Mouse (Mus musculus): ENCODE results near the gene Dnaaf3.
A peak's percentile ranks its signal among the peaks of the same experiment; 100 is the strongest.

The Dnaaf3 gene

DNA sequence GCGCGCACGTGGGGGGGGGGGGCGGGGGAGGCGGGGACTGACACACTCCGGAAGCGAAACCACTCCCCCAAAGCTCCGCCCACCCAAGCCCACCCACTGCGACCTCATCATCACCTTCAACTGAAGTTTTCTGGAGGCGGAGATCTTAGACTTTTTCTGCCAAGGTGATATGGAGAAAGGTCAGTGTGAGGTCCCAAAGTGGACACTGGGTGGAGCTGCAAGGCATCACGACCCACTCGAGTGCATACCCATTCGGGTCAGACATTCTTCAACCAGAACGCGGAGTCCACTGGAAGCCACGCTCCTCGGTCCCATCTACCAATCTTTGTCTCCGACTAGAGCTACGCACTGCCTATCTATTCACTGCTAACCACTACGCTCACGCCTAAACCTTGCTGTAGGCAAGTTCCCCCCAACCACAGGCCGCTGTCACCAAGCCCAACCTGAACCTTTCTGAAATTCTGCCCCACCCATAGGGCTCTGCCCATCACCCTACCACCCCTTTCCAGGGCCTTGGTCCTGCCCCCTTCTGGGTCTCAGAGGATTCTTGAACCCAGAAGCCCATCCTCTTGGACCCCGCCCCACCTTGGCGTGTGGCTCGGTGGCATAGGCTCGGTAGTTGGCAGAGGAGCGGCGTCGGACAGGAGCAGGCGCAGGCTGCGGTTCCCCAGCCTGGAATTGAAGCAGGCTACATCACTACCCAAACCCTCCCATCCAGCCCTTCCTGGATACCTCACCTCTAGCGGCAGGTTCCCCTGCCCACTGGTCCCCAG lies 10.8 kb downstream of the Dnaaf3 start:
- no peak for DNase-seq

DNA sequence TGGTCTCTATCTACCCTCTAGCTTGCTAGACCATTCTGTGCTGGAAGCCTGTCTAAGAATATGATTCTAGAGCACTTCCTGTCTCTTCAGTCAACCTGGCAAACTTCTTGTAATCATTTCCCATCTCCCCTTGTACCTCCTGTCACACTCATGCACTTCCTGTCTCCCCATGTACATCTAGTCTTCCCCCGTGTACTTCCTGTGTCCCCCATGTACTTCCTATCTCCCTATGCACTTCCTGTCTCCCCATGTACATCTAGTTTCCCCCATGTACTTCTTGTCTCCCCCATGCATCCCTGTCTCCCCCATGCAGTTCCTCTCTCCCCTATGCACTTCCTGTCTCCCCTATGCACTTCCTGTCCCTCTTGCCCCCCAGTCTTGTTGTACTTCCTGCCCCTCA lies 13.8 kb downstream of the Dnaaf3 start:
- DNase-seq: no peak

DNA sequence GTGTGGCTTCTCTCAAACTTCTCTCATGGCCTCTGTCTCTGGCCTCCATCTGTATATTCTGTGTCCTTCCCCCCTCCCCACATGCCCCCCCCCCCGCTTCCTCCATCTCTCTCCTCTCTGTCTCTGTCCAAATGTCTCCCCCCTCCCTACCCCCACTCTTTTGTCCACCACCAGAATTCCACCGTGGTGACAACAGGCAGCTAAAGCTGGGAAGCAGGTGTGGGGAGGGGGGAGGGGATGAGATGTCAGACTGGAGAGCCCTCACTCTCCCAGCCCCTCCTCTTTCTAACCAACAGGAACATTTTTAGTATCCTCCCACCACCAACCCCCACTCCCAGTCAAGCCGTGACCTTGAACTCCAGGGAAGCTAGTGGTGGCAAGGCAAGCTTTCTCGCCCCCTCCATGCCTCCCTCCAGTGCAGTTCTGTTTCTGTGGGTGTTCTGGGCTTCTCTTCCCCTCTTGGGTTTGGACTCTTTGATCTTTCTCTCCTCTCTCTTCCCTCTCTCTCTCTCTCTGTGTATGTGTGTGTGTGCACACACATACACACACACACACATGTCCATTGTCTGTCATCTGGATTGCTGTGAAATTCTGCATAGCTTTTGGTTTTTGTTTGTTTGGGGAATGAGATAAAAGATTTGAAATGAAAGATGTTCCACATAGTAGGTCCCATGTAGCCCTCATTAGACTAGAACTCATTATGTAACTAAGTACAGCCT lies 15.8 kb downstream of the Dnaaf3 start, which contains the start of gene Tnnt1:
TSS of gene Tnnt1 (minus strand) at position 51 of the 719 bp plus-strand sequence.
- DNase-seq: no peak

DNA sequence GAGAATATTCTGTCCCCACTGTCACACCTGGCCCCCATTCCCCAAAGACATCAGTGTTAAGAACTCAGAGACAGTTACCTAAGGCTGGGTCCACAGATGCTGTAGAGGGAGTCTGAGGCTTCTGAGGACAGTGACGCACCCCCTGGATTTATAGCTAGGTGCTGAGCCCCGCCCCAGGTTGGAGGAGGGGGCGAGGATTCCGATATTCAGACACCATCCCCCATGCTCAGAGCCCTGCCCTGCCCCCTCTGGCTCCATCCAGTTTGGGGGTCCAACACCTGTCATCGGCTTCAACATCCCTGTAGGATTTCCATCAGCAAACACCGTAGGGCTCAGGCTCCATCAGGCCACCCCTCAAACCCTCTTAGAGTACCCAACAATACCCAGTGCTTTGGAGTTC lies 16.4 kb downstream of the Dnaaf3 start:
- DNase-seq: no peak

DNA sequence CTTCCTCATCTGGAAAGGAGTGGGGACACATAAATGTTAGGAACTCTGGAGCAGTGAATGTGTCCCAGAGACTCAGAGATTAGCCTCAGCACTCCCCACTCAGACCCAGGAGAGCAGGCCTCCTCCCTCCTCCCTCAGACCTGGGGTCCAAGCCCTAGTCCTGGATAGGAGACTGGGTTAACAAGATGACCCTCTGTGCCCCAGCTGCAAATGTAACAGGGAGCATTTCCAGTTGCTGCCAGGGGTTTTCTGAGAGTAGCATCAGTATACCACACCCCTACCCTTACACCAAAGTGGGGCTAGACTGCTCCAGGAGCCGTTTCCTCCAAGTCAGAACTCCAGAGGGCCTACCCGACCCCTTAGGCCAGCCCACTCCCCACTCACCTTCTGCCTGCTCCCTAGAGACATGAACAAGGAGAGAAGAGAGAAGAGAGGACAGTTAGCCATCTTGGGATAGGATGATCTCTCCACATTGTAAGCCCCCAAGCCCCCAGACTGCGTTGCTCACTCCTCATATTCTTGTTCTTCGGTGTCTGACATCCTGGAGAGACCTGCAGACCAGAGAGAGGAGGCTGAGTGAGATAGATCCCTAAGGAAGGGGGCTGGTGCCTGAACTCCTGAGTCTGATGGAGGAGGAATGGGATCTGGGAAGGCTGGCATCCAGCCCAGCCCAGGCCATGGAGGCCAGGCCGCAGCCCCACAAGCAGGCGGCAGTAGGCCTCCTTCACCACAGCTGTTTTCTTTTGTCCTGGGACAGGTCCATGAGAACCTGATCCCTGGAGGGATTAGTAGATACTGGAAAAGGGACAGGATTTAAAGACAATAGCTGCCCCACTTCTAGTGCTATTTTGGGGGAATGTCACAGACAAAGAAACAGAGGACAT lies 18.2 kb downstream of the Dnaaf3 start:
- no peak for DNase-seq

DNA sequence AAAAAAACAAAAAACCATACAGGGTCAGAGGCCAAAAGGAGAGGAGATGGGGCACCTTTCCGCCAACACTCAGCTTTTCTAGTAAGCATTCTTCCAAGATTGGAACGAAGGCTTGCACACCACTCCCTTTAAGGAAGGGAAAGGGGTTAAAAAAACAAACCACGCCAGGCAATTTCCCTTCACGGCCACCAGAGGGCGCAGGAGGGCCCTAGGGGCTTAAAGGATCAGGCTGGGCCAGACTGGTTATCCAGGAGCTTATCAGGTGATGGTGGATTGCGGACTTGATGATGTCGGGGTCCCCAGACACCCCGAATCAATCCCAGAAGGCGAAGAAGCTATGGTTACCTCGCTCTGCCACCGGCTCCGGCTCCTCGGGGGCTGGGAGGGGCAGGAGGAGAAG lies 19.0 kb downstream of the Dnaaf3 start:
- DNase-seq: no peak

DNA sequence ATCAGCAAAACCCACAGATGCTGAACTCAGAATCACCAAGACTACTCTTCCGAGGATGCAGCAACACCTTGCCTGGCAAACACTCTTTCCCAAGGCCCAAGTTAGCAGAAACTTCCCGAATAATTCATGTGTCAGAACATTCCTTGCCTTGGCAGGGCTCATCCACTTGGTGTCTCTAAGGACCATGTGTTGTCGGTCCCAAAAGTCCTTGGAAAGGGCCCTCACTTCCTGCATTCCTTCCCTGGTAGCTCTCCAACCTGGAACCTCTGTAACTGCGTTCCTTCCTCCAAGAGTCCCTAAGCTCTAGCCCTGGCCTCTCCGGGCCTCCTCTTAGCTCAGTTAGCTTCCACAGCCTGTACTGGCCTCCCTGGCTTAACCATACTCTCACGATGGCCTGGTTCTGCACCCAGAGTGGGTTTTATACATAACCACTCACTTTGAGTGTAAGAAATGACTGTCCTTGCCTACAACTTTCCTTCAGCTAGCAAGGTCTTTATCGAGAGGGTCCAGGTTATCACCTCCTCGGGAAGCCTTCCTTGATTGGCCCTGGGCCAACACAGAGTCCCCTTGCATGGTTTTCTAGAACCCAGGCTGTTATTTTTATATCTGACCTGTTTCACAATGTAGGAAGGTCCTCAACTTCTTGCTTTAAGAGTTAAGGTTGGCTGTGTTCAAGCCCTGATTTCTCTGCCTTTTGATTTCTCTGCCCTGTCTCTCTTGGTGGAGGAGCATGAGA lies 20.6 kb downstream of the Dnaaf3 start:
- DNase-seq: no peak

DNA sequence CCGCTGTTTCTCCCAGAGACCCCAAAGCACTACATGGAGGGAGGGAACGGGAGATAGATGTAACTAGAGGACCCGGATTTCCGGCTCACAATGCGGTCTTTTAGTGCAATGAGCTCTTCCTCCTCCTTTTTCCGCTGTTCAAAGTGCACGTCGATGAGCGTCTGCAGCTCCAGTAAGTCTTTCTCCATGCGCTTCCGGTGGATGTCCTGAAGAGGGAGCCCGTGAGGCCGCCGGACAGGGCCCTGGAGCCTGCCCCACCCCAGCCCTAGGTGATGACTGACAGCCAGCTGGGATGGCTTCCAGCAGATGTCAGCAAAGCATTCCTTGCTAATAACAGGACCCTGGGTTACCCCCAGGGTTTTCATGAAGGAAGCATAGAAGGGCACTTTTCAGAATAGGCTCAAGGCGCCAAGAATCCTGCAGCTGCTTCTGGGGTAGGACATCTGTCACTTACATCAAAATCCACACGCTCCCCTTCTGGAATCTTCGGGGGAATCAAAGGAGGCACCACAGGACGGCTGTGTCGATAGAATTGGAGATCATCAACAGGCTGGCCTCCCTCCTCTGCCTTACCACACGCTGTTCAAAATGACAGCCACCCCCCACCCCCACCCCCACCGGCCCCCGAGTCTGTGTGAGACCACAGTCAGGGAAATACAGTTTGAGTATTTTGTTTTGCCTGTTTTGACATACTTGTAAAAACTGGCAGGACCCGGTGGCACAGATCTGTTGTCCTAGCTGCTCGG lies 22.2 kb downstream of the Dnaaf3 start:
- DNase-seq: peak; percentile 49

DNA sequence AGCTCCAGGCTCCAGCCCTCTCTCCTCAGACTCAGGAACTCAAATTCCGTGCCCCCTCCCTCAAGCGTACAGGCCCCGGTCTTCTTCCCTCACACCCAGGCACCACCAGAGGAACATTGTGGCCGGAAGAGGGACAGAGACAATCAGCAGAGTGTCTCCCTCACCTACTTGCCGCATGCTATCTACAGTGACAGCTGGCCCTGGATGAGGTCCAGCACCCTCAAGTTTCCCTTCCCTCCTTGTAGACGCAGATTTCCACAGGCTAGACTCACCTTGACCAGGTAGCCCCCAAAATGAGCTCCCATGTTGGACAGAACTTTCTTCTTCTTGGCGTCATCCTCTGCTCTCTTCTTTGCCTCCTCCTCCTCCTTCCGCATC lies 23.5 kb downstream of the Dnaaf3 start:
- no peak for DNase-seq

DNA sequence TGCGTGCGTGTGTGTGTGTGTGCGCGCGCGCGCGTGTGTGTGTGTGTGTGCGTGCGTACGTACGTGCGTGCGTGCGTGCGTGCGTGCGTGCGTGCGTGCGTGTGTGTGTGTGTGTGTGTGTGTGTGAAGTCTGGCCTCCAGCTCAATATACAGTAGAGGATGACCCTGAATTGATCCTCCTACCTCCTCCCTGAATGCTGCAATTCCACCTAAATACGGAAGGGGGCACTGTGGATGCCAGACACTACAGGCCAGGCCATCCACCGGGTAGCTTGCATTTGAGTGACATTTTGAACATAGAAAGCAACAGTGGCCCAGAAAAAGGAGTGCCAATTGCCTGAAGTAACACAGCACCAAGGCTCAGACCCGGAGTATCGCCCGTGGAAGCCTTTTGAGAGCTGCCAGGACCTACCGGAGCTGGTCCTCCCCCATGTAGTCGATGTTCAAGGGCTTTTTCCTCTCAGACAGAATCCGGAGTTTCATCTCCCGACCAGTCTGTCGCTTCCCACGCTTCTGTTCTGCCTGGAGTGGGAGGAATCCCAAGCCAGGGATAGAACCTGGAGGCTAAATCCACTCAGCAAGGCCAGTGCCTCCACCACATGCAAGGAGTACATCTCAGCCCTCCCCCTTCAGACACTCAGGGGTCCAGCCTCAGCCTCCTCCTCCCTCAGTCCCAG lies 24.1 kb downstream of the Dnaaf3 start:
- no peak for DNase-seq

DNA sequence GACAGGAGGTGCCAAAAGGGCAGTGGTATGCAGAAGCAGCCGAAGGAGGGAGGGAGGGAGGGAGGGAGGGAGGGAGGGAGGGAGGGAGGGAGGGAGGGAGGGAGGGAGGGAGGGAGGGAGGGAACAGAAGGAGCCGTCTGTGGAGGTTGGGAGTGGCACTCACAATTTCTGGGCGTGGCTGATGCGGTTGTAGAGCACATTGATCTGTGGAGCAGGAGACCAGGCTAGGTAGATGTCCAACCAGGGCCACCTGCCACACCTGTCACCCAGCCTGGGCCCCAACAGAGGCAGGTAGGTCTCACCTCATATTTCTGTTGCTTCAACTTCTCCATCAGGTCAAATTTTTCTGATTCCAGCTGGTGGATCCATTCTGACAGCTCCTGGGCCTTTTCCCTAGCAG lies 25.0 kb downstream of the Dnaaf3 start:
- DNase-seq: no peak

DNA sequence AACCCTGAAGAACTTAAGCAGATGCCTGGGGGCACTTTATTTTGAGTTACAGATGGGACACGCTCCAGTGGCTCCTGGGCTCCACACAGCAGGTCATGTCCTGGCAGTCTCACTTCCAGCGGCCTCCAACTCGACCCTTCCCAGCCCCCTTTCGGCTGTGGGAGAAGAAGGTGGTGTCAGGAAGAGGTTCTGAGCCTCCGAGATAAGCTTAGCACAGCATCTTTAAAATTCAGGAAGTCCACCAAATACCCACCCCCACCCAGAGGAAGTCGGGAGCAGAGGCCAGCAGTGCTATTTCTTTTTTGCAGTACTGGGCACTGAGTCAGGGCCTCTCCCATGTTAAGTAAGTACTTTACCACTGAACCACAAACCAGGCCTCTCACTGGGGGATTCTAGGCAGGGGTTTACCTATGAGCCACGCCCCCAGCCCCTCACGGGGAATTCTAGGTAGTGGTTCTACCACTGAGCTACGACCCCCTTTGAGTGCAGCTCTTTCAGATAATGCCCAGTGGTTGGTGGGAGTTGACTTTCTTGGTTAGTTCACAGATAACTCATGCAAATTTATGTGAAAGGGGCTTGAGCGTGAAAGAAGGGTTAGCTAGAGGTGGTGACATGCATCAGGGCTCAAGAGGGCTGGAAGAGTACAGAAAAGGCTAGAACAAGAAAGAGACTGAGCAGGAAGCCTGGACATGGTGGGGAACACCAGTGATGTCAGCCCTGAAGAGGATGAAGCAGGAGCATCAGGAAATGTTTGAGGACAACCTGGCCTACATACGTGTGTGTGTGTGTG lies 27.4 kb downstream of the Dnaaf3 start:
- DNase-seq: no peak

DNA sequence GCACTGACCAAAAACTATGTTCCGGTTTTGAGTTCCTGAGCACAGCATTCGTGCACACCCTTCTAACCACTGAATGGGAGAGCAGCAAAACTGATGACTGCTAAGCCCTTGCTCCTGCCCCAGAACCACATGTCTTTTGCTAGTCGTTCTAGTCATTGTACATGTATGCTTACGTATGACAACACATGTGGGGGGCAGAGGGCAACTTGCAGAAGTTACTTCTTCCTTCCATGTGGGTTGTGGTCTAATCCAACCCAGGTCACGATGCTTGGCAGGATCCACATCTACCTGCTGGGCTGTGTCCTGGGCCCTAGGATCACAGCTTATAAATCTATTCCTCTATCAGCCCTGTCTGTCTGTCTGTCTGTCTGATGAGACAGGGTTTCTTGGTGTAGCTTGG lies 28.4 kb downstream of the Dnaaf3 start:
- DNase-seq: no peak

DNA sequence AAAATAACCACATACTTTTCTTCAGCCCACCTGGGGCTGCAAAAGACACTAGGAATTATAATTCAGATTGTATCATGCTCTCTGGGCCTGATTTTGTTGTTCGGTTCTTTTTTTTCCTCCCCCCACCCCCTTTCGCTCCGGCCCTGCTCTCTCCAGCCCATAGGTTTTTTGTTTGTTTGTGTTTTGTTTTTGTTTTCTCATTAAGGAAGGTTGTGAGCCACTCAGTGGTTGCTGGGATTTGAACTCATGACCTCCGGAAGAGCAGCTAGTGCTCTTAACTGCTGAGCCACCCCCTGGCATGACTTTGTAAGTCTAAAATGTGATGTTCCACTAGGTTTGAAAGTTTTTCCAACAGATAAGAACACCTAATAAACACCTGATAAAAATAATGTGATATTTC lies 29.2 kb downstream of the Dnaaf3 start:
- no peak for DNase-seq

DNA sequence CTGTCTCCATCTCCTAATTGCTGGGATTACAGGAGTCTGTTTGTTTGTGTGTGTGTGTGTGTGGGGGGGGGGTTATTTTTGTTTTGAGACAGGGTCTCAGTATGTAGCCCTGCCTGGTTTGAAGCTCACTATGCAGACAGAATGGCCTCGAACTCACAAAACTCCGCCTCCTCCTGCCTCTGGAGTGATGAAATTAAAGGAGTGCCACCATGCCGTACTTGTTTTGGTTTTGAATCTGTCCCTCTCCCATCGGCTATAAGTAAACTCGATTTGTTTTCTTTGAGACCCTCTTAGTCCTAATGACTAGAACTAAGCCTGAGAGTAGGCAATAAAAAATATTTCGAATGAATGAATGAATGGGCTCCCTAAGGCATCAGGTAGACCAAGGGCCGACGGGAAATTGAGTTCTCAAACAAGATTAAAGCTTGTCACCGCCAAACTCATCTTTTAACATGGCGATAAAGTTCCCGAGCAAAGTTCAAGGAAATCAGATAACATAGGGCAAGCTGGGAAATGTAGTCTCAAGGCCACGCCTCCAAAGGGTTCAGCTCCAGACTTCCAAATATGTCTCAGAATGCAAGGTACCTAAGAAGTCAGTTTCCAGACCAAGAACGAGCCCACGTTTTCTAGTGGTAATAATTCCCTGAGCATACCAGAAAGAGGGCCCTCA lies 29.7 kb downstream of the Dnaaf3 start:
- DNase-seq: peak; percentile 80

DNA sequence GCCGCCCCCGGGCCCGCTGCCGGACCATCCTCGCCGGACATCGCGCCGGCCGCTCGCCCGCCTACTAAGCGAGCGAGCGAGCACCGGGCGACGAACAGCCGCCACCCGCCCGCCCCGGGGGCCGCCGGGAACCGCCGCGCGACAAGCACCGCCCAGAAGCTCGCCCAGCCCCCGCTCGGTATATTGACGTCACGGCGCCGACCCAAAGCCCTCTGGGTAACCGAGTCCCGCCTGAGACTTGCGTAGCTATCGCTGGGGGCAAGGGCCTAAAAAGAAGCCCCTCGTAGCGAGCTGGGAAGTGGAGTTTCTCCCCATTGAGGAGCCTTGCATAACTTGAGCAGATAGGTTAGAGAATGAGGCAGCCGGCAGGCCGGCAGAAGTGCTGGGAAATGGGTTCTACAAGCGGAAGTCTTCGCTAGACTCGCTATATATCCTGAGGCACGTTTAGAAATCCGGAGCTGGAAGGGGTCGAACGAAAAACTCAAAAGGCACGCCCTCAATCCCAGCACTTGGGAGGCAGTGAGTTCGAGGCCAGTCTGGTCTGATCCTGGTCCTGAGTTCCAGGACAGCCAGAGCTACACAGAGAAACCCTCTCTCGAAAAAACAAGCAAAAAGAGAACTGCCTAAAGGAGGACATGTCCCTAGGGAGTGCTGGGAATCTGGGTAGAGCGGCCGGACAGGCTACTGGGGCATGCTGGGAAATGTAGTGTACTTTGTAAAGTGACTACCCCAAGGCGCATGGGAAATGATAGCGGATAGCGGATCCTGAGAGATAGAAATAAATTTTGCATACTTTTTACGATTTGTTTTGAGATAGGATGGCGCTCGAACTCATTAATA lies 30.5 kb downstream of the Dnaaf3 start, which contains the start of gene Ppp1r12c:
TSS of gene Ppp1r12c (minus strand) at position 123 of the 840 bp plus-strand sequence.
- peak; percentile 95 for DNase-seq

DNA sequence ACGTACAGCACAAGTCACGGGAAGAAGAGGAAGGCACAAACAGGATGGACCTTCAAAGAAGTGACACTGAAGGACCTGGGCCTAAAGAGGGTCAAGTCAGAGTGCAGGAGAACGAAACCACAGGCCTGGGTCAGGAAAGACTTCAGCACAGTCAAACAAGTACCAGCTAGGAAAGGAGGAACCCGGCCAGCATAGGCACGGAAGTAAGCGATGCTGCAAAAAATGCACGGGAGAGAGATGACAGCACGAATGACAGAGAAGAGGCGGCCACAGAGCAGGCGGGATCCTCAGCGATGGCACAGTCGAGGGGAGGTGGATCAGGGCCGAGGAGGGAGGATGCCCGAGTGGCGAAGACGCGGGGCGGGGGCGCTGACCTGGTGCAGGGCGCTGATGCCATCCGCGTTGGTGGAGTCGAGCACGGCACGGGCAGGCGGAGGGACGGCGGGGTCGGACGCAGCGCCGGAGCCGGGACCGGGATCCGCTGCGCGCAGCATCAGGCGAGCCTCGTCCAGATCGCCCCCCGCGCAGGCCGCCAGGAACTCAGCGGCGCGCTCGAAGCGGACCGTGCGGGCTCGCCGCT lies 31.3 kb downstream of the Dnaaf3 start:
- peak; percentile 57 for DNase-seq

DNA sequence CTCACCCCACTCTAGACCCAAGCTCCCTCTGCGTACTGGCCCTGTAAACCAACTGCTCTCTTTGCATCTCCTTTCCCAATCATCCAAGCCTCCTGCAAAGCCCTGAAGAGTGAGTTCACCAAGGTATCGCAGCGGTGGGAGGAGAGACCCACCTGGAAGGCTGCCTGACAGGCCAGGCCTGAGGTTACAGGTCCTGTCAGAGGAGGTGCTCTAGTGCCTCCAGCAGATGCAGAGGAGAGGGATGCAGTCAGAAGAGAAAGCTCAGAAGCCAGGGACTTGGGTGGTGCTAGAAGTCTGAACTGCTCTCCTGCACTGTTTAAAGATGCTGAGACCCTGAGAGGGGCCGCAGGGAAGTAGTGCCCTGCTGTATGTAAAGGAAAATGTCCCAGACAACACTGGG lies 33.2 kb downstream of the Dnaaf3 start:
- no peak for DNase-seq

DNA sequence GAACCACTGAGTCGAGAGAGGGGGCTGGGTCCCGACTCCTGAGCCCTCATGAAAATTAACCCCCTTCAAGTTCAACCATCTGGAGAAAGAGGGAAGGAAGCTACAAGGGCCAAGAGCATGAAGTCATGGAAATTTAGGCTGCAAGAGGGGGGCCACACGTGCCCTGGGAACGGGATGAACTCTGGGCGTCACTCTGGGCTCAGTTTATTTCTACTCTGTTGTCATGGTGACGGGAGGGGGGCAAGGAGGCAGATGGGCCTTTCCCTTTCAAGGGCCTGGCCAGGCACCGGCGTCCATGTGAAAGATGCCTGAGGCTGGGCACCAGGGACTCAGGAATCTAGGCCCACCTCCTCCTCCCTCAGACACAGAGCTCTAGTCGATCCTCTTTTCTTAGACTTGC lies 34.0 kb downstream of the Dnaaf3 start:
- DNase-seq: no peak

All from layer of hippocampus, adult 9-11 months (tissue).